Mouse (Mus musculus): ENCODE results near the gene Ube2g2. TPM values are rescaled to one million over a fixed set of nuclear protein-coding genes. Genes with fewer than 3 reads are reported as not detected.

Ube2g2 gene
- total RNA-seq, 1 experiment from 2014 or later, result 45.4 TPM

DNA sequence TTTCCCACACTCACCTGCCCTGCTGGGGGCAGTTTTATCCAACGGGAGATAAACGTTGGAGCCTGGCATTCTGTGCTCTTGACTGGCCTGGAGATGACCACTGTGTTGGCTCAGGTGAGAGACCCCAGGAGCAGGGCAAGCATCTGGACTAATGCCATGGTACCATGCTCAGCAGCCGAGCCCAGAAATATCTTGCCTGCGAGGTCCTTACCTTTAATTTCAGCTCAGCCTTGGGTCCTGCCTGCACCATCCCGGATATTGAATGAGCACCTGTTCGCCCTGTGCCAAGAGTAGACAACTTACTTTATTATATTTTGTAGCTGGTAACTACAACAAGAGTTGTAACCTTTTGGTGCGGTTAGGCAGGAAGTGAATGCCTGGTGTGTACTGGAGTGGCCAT, 15.2 kb upstream of the Ube2g2 start:
- no peak for DNase-seq

DNA sequence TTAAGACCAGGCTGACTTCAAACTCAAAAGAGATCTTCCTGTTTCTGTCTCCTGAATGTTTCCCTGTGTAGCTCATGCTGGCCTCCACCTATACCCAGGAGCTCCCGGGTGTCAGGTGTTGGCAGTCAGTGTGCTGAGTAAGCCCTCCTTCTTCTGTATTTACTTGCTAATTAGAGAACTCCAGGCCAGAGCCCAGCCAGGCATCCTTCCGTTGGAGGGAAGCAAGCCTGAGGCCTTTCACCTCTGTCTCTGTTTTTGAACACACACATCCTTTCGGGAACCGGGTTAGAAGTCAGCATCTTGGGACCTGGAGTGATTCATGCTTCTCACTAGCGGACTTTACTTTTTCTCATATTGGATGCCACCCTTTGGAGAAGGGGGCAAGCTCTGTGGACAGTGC, 14.6 kb upstream of the Ube2g2 start:
- DNase-seq, result no peak

DNA sequence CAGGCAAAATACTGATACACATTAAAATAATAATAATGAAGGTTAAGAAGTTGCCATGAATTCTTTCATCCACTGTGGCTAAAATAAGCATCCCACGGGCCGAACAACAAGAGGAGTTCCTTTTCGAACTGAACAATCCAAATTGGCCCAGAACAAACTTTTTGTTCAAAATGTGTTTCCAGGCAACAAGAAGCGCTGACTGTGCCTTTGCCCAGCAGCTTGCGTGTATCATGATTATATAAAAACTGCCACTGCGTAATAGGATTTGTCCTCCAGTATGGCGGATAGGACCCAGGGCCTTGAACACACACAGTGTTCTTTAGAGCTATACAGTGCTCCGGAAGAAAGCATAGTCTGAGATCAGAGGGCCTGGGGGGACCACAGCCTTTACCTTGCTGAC, 13.5 kb upstream of the Ube2g2 start:
- DNase-seq, result no peak

DNA sequence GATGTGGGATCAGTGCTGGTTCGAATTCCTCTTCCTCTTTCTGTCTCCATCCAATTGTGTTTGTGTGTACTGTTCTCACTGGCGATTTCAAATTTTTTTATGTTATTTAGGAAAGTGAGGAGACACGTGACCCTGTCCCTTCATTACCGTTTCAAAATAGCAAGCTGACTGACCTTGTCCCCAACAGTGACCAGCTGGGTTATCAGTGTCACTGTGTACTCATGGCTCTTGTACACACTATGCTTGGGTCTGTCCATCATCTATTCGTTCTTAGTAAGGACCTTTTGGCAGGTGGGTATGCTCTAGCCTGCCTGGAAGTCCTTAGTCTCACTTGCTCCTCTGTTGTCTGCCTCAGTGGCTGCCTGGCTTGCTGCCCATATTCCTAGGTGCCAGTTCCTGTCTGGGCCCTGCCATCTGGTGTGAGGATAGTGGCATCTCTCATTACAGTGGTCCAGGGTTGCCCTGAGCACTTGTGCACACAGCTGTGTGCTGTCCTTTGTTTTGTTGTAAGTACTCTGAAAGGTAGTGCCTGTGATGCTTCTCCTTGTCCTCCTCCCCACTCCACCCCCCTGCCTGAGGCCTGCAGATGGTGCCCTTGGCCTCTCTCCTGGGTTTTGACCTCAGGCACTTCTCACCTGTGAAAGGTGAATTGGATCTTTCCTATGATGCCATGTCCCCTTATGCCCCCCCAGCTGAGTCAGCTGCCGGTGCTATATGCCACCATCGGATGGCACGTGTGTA, 11.7 kb upstream of the Ube2g2 start:
- DNase-seq, result no peak

DNA sequence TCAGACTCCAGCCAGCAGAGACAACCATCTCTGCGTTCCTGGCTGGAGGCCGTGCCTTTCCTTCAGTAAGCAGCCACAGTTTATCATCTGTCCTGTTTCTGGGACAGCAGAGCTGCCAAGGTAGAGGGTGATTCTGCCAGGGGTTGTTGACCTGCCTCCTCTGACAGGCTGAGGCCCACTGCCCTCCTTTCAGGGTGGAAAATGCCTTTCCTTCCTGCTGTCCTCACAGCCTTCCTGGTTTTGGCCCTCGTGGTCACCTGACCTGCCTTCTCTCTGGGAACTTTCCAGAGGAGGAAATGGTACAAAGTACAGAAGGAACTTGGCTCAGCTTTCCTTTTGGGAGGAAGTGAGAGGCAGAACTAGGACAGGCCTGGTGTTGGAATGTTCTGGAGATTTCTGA, 8.7 kb upstream of the Ube2g2 start:
- peak; percentile 28 for DNase-seq

DNA sequence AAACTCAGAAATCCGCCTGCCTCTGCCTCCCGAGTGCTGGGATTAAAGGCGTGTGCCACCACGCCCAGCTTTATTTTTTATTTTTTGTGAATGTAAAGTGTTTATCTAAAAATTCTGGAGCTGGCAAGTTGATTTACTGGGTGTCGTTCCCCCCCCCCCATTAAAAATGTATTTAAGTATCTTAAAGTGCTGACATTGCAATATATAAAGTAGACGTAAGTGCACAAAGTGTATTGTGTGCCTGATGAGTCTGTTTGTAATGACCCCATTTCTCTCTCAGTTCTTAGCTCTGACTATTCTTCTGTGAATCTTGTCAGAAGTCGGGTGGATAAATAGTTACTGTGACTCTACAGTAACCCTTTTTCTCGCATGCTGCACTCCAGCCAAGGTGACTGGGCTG, 6.4 kb upstream of the Ube2g2 start:
- no peak for DNase-seq

DNA sequence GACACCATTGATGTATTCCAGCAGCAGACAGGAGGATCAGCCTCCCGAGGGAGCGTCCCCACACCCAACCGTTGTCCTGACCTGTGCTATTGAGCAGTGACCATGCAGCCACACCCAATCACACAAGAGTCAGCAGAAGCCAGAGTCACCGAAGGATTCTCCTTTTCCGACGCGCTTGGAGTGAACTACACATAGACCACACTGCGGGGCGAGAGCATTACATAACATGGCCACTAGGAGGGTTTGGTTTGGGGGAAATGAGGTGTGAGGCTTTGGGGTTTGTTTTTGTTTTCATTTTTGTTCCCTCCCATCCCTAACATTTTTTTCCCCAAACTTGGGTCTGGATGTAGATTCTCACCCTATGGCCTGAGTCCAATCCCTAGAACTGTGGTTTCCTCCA, 5.9 kb upstream of the Ube2g2 start:
- no peak for DNase-seq

DNA sequence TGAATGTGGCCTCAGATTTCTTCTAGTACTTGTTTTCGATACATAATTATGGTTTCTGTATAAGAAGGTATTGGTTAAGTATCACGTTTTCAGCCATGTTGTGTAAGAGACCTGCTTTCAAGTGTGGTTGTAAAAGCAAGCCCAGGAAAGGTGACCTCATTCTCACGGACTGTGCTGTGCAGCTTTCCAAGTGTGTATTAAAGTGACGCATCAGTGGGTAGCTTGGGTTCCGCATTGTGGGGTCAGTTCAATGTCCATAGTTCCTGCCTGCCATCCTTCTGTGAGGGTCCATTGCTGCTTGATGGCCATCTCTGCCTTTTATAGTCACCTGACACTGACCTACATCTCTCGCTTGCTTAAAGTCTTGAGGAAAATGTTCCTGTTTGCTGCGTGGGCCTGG, 5.1 kb upstream of the Ube2g2 start:
- DNase-seq, result no peak

DNA sequence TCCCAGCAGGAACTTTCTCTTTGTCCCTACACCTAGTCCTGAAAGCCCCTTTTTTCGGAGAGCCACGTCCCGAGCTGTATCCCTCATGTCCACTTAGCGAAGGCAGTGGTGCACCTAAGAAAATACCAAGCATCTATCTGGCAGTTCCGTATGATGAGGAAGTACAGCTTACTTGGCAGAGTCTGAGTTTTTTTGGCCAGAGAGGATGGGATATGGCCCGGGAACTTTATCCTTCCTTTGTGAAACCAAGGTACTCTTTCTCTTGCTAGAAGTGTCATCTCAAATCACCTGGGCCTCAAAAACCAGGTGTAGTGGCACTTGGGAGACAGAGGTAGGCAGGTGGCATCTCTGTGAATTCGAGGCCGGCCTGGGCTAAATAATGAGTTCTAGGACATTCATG, 529 bp upstream of the Ube2g2 start:
- no peak for DNase-seq

DNA sequence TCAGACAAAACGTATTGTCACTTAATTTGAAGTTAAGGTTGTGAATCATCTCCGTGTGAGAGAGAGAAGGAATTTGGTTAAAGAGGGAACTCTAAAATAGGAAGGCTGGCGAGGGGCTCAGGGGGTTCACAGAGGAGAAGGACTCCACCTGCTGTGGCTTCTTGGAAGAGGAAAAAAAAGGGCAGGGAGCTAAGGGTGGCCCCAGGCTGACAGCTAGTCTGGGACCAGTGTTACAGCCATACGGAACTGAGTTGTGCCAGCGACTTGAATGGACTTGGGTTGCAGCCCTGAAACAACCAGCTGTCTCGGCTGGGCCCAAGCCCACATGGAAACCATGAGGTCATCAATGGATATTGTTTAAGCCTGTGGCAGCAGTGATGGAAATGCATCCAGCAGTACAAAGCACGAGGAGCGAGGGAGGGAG, 1.0 kb downstream of the Ube2g2 start:
- DNase-seq, result no peak

DNA sequence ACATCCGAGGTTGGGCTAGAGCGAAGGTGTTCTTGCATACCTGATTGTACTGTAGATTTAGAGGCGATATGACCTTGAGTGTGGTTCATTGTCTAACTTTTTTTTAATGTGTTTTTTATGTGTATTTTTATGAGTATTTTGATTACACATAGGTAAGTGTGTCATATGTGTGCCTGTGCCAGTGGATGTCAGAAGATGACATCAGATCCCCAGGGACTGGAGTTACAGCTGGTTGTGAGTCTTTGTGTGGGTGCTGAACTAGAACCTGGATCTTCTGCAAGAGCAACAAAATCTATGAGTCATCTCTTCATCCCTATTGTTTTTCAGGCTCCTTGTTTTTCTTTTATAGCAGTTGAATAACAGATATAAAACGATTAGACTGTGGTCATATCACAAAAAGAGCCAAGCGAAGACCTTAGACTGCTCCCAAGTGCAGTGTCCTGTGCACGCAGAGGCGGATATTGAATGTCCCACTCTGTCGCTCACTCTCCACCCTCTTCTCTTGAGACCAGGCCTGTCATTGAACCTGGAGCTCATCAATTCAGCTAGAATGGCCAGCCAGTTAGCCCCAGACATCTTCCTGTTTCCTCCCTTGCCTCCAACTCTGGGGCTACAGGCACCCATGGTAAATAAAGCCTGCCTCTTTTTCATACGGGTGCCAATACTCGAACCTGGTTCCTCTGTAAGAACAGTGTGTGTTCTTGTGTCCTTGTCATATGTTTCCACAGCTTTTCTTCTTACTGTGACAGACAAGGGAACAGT, 1.7 kb downstream of the Ube2g2 start:
- DNase-seq, result no peak

DNA sequence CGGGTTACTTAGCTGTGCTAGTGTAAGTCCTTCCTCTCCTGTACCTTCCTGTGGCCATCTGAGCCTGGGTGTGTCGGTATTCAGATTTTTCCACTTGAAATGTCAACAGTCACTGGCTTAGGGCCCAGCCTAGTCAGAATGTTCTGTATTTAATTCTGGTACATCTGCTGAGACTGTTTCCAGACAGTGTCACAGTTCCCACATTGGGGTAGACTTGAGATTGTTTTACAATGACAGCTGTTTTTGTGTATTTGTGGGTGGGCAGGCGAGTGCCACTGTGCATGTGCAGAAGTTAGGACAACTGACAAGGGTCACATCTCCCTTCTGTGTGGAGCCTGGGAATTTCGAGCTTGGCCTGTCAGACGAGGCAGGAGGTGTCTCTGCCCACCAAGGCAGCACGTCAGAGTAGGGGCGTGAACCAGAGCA, 2.5 kb downstream of the Ube2g2 start:
- DNase-seq, result no peak

DNA sequence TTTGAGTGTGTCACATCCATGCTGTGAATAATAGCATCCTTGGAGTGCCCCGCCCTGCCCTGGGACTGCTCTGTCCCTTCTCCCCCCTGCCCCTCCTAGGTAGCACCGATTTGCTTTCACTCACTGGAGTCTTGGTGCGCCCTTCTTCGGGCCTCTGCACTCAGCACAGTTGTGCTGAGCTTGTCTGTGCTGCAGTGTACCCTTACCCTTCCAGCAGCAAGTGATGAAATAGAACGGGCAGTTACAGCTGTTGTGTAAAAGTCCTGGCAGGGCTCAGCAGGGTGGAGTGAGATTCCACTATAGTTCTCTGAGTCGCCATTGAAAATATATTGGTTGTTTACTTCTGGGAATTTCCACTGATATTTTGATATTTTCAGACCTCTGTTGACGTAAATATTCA, 4.0 kb downstream of the Ube2g2 start:
- no peak for DNase-seq

DNA sequence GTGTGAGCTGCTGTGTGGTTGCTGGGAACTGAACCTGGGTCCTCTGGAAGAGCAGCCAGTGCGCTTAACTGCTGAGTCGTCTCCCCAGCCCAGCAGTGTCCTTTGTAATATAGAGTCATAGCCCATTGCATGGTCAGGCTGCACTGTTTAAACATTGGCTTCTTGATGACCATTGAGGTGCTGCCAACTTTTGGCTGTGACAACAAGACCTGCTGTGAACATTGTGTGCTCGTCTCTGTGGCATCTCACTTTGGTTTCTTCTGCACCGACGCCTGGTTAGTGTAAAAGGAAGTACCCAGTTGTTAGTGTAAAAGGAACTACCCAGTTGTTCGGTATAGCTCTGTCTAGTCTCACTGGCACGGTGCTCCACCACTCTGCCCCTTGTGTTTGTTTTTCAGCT, 4.5 kb downstream of the Ube2g2 start:
- no peak for DNase-seq

DNA sequence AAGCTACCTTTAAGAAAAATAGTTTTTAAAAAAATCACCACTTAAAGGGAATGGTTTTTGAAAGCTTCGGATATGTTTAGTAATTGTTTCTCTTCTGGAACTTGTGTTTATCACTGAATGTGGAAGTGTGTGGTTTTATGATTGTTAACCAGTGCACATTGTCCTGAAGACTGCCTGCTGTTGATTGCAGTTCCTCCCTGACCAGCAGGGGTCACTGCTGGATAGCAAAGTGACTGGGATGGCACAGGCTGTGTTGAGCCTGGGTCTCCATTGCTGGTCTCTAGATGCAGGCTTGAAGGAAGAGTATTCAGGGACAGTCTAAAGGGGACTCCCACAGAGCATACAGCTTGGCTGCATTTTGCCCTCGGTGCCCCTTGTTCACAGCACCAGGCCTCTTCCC, 5.4 kb downstream of the Ube2g2 start:
- DNase-seq, result peak; percentile 80

DNA sequence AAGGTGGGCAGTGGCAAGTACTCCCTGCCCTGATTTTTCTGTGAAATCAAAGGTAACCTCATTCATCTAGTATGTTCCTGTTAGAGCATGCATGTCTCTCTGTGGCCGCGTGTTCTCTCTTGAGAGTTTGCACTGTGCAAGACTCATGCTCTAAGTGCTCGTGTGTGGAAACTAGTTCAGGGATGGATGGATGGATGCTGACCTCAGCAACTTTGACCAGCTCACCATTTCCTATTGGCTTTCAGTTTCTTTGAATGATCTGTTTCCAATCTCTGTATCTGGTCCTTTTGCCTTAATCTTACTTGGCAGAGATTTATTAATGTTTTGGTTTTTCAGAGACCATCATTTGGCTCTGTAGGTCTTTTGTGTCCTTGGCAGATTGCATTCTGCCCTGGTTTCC, 7.1 kb downstream of the Ube2g2 start:
- DNase-seq, result no peak

DNA sequence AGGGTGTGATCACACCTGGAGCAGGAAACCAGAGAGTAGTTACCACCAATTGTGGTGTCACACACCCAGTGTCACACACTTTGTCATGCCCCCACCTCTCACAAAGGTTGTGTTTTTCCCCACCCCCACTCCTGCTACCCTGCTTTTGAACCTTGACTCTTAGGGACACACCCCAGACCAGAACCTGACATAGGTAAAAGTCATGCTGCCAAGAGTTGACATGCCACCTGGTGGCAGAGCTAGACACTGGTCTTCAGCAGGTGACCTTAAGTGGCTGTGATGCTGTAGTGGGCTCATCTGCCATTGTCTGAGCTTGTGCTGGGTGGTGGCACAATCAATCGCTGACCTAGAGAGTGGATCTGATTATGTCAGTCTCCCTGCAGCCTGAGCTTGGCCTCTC, 7.9 kb downstream of the Ube2g2 start:
- DNase-seq, result no peak

DNA sequence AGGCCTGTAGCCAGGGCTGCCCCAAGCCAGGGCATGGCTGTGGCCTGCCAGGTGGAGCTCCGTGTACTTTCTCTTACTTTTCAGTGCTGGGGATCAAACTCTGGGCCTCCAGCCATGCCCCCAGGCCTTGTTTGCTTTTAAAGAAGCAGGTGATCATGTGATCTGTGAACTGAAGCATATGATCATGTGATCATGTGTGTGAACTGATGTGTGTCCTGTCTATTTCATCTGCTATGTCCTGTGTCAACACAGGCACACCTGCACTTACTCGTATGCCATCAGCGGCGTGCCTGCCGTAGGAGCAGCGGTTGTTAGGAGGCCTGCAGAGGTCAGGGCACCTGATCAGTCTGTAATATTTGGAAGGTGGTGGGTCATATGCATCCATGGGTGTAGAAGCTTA, 11.9 kb downstream of the Ube2g2 start:
- no peak for DNase-seq

DNA sequence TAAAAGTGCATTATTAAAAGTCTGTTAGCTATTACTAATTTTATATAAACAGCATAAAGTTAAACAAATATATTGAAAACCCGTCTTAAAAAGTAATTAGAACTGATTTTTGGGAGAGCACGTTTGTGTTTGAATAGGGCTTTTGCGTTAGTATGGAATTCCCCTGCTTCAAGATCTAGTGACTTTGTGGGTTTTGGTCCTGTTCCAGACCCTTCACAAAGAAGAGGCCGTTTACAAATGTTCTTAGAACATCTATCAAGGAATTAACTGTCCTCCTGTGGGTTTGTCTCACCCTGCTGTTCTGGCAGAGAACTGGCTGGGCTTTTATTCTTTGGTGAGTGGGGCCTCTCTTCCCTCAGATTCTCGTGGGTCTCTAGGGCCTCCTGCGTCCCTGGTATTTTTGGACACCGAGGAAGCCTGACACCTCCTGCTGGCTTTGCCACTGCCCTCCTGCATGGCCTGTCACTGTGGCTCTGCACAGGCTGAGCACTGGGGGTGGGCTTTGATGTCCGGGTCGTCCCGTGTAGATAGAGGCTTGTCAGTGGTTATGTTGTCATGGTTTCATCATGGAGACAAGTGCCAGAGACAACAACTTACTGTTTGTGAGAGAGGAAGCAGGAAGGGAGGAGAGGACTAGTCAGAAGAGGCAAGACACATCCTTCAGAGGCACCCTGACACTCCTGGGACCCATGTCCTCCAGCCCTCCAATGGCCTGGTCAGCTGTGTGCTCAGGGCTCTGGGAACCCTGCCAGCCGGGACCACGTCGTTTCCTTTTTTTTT, 12.6 kb downstream of the Ube2g2 start:
- no peak for DNase-seq

DNA sequence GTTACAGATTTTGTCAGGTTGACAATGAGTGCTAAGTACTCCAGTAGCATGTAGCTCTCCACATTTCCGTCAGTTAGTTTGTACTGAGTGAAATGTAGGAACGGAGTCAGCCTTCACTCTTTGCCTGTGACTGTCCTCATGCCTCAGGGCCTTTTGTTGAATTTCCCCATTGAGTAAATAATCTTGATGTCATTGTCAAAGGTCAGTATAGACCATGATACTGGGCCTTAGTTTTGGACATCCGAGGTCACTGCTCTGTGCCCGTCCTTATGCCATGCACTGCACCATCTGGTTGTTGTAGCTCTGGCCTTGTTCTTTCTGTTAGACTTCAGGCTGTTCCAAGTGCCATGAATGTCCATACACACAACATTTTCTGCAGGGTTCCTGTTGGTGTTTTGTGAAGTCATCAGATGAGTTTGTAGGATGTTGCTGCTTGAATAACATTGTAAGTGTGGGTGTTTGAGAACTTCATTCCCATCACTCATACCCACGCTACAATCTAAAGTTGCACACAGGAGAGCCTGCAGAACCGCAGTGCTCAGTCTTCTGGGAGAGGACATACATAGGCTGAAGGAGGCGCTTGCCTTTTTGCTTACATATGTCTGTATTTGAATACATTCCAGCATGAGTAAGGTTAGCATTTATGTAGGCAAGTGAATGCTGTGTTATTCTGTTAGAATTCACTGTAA, 14.3 kb downstream of the Ube2g2 start:
- no peak for DNase-seq

DNA sequence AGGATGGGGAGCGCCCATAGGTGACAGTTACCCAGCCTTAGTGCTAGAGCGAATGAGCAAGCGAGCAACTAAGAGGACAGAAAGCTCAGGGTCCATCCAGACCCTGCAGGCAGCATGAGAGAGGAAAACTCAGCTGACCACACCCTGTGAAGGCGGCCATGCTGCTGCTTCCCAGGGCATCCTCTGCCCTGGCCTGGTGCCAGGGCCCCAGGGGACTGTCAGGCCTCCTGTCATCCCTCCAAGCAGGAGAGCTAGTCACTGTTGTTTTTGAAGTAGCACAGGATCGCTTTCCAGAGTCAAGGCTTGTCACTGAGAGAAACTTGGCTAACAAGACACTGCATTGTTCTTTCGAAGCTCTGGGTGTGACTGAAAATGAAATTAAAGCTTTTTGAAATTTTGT, 16.9 kb downstream of the Ube2g2 start:
- DNase-seq, result peak; percentile 35

DNA sequence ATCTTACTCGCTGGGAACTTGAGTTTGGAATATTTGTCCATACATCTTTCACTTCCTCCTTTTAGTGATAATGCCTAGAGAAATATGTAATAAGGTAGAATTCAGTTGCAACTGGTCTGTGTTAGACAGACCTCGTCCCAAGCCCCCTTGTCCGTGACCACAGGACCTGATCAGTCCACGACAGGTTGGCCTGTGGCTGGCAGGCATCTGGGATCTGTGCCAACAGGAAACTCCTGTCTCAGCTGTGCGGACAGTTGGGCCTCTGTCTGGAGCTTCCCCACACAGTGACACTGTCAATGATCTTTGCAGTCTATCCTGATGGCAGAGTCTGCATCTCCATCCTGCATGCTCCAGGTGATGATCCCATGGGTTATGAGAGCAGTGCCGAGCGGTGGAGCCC, 21.1 kb downstream of the Ube2g2 start:
- DNase-seq, result no peak

DNA sequence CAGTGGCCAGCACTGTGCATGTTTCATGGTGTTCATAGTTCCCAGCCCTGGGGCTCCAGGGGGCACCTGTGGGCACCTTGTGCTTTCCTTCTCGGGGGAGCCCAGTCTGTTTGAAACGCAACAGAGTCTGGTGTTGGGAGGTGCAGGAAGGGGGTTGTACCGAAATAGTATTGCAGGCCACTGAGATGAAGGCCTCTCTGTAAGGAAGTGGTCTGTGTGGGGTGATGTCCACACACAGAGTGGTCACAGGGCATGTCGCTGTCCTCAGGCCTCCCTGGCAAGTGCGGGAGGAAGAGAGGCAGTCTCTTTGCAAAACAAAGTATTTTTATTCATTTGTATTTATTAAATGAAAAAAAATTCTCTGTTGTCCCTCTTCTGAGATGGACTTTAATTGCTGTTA, 23.5 kb downstream of the Ube2g2 start:
- DNase-seq, result no peak
